Mouse (Mus musculus): Measurements from ENCODE around the gene Myod1. TPM values are rescaled to one million over a fixed set of nuclear protein-coding genes. Genes with fewer than 3 reads are reported as not detected.

Gene Myod1
- total RNA-seq, 2 experiments from 2014 or later = not detected

DNA sequence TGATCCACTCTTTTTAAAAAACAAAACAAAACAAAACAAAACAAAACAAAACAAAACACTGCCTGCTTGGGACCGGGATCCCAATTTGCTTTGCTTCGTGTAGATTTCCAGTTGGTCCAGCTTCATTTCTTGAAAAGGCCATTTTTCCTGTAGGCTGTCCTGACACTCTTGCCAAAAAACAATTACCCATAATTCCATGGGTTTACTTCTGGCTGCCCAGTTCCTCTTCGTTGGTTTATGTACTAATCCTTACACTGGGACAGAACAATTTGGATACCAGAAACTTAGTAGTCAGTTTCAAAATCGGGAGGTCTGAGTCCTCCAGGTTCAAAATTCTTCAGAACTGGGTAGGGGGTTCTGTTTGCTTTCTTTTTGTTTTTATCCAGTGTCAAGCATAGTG is 14.0 kb downstream of the Myod1 start:
- 0 out of 2 replicates have a peak, but pooled peaks have one; percentile 28 for ATAC-seq (replicated peaks; ENCODE audit: poor library complexity, severe bottlenecking)

DNA sequence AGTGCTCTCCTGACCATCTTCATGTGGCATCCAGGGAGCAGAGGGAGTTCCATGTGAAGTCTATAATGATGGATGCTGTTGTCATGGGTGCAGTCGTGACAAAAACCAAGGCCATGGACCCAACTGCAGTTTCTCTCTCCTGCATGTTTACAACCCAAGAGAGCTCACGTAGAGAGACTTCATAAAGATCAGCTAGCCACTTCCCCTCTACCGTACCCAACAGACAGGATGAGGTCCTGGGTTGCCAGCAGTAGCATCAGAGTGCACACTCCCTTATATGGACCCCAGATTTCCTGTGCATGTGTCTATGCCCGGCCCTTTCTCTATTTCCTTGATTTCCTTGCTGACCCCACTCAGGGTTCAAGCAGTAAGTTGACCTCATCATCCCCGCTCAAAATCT is 15.4 kb downstream of the Myod1 start:
- peak; percentile 35 for ATAC-seq (replicated peaks; ENCODE audit: poor library complexity, severe bottlenecking)

DNA sequence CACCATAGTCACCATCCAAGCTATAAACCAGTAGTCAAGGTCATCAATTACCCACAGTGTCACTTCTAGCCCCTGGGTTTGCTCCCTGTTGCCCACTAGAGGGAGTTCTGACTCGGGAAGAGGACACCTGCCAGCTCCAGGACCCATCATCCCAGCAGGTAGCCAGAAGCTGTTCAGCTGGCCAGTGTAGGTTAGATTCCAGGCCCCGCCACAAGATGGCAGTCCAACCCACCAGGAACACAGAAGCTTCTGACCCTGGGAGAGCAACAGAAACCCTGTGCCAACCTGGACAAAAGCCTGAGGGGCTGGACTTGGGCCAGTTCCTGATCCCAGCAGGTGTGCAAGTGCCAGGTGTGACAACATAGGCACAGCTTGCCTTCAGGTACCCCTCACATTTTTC is 16.8 kb downstream of the Myod1 start:
- peak; percentile 38 for ATAC-seq (replicated peaks; ENCODE audit: poor library complexity, severe bottlenecking)

DNA sequence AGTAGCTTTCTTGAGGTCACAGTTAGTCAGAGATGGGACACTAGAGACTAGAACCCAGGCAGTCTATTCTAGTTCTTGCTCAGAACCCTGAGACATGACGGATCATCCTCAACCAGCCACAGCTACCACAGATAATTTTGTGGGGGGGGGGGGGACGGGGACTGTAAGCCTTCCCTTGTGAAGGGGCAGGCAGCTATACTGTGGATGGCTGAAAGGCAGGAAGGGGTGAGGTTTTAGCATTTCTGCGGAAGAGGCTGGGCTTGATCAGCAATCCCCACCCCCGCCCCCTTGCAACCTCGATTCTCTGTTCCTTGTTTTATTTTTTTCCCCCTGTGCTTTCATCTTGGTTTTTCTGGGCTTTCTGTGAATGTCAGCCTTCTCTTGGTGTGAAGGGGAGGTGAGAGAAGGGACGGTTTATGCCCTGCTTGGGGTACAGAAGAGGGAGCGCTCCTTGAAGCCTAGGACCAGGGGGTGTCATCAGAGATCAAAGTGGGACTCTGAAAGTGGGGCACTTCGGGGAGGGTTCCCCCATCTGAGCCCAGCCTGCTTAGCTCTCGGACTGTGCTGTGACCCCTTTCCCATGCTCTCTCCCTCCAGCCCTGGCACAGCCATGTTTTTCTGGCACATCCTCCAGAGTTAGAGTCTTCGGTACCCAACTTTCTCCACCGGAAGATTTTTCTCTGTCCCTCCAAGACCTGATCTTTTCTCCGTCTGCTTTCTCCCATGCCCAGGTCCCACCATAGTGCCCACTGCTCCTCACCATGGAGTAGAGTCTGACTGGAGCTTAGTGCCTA is 17.6 kb downstream of the Myod1 start:
- no peak for ATAC-seq (replicated peaks; ENCODE audit: poor library complexity, severe bottlenecking)

DNA sequence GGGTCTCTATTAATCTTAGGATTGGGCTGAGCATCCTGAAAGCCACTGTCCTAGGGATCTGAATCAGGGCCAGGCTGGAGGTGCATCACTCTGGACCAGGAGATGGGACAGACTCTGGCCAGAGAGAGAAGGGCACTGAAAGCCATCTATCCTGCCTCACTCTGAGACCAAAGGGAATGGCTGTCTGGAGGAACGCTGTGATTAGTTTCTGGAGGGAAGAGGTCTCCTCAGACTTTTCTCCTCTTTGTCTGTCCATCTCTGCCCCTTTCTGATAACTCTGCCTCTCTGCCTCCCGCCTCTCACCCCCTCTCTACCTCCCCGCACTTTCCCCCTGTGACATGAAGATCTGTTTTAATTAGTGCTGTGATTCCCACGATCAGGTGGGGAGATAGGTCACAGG is 18.7 kb downstream of the Myod1 start:
- no peak for ATAC-seq (replicated peaks; ENCODE audit: poor library complexity, severe bottlenecking)

DNA sequence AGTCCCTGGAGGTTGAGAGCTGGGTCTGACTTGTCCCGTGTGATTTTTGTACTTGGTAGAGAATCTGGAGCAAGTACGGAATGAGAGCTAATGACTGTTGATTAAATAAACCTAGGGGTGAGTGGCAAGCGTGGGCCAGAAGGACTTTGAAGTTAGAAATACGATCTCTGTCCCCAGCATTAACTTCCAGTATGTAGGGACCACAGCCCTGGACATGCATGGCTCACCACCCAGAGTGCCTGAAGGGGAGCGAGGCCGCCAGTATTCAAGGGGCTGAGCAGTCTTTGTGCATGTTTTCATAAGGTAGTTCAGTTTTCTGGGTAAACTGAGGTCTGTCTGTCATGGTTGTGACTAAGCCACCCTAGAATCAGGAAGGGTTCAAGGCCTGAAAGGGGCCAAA is 19.3 kb downstream of the Myod1 start:
- ATAC-seq (replicated peaks; ENCODE audit: poor library complexity, severe bottlenecking) = no peak

DNA sequence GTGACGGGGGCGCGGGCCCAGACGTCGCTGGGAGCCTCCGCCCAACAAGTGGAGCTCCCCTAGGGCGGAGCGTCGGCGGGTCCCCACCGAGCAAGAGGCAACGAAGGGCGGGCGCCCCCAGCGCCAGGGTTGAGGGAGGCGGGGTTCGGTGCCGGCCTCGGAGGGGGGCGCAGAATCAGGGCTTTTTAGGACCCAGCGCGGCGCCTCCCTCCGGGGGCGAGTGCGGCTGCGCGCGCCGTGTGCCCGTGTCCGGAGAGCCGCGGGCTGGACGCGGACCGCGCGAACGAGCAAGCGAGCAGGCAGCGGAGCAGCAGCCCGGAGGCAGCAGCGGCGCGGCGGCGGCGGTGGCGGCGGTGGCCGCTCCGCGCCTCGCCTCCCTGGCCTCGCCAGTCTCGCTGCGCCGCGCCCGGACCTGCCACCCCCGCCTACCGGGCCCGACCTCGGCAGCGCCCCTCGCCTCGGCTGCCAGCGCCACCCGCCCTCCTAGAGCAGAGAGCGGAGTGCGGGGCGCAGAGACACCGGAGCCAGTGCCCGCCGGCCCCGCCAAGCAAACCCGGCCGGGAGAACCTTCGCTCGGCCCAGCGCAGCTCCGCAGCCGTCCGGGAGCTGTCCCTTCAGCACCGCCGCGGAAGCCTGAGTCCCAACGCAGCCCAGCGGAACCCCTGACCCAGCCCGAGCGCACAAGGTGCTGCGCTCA is 20.1 kb downstream of the Myod1 start, which contains the start of gene Kcnc1:
Kcnc1 (plus strand) TSS at position 267 of the 697 bp plus-strand sequence.
- ATAC-seq (replicated peaks; ENCODE audit: poor library complexity, severe bottlenecking) = peak; percentile 73

DNA sequence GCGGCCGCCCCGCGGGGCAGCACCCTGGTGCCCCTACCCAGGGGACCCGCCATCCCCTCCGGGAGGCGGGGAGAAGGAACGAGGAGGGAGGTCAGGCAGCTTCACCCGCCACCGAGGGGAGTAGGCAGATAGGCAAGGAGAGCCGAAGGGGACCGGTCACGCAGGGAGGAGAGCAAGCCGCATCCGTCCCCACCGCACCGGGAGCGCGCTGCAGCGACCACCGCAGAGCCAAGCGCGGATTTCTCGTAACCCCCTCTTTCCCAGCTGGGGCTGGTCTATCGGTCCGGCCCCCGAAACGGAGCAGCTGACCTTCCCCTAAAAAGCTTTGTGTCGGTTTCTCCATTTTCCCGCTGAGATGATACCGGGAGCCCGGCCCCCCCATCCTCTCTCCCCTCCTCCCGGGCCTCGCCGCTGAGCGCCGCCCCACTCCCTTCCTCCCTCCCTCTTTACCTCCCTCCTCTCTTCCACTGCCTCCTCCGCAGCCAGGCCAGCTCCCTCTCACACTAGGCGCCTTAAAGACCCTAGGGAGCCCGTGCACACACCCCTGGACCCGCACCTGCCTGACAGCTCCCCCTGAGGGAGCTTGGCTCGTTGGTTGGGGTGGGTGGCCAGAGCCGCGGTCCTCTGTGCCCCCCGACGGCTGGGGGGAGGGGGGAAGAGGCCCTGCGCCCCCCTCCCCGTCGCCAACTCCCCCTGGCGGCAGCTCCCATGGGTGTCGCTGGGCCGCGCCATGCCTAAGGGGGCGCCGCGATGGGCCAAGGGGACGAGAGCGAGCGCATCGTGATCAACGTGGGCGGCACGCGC is 20.9 kb downstream of the Myod1 start:
- ATAC-seq (replicated peaks; ENCODE audit: poor library complexity, severe bottlenecking) = no peak

DNA sequence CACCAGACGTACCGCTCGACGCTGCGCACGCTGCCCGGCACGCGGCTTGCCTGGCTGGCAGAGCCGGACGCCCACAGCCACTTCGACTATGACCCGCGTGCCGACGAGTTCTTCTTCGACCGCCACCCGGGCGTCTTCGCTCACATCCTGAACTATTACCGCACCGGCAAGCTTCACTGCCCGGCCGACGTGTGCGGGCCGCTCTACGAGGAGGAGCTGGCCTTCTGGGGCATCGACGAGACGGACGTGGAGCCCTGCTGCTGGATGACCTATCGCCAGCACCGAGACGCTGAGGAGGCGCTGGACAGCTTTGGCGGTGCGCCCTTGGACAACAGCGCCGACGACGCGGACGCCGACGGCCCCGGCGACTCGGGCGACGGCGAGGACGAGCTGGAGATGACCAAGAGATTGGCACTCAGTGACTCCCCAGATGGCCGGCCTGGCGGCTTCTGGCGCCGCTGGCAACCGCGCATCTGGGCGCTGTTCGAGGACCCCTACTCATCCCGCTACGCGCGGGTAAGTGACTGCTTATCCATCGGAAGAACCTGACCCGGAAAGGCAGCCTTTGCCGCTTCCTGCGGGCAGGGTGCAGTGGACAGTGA is 21.6 kb downstream of the Myod1 start:
- no peak for ATAC-seq (replicated peaks; ENCODE audit: poor library complexity, severe bottlenecking)

DNA sequence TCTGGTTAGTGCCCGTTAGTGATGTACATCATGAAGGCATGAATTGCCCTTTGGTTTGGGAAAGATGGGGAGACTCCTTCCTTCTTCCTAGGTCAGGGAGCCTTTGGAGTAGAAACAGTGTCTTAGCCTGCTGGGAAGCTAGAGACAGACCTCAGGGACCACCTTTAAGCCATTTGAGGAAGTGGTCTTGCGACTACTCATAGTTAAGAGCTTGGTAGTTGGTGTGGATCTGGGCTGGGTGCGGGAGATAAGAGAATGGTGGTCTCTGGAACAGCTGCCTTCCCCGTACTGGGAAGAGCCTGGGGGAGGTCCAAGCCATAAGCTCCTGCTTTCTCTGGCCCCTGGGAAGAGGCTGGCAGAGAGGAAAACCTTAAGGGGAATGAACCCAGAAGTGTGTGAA is 22.3 kb downstream of the Myod1 start:
- no peak for ATAC-seq (replicated peaks; ENCODE audit: poor library complexity, severe bottlenecking)

DNA sequence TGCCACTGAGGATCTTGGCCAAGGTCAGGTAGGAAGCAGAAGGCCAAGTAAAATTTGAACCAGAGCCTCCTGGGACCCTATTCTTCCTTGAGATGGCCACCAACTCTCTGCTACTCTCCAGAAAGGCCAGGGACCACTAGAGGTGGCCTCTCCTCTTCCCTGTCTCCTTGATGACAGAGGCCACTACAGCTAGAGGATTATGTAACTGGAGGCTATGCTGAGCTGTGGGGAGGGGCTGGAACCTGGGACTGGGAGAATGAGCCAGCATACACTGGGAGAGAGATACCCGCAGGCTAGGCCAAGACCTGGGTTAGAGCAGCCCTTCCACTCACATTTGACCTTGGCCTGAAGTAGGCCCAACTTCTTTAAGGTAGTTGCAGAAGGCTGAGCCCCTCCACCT is 23.4 kb downstream of the Myod1 start:
- no peak for ATAC-seq (replicated peaks; ENCODE audit: poor library complexity, severe bottlenecking)

DNA sequence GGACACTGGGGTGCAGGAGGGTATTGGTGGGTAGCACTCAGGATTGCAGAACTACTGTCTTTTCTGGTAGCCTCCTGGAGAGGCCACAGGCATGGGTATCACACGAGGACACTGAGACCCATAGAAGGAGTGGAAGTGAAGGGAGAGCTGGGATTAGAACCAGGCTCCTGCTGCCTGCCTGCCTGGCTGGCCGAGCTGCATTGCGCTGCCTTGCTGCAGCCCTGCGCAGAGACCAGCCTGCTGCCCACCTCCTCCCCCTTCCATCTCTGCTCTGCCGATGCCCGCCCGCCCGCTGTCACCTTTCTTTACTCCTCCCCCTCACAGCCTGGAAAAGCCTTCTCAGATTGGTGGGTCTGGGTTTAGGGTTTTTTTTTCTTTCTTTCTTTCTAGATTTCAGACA is 24.1 kb downstream of the Myod1 start:
- no peak for ATAC-seq (replicated peaks; ENCODE audit: poor library complexity, severe bottlenecking)

DNA sequence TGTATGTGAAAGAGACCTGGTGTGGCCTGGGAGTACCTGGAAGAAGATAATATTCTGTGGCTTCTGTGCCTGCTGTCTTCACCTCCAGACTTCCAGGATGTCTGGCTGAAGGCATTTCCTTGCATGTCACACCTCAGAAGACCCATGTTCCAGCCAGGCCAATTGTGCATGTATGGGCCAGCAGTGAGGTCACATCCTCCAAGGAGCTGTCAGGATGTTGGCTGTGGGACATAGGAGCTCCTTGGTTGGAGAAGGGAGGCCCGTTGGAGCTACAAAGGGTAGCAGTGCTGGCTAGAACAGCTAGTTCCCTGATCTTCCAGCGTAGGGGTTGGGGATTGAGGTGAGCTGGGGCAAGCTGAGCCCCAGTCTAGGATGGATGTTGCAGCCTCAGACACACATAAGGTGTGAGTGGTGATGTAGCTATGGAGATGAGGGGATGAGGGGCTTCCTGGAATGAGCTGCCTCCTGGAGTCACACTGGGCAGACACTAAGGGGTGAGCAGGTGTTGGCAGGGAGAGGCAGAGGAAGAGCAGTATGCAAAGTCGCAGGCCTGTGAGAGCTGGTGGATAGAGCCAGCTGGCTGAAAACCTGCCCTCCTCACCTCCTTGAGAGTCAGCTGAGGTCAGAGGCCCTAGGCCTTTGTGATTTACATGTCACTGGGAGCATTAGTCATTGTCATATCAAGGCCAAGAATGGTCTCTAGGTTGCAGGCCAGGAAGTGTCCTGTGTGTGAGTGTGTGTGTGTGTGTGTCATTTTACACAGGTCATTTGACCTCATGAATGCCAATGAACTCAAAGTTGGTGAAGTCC is 25.3 kb downstream of the Myod1 start:
- ATAC-seq (replicated peaks; ENCODE audit: poor library complexity, severe bottlenecking) = no peak

DNA sequence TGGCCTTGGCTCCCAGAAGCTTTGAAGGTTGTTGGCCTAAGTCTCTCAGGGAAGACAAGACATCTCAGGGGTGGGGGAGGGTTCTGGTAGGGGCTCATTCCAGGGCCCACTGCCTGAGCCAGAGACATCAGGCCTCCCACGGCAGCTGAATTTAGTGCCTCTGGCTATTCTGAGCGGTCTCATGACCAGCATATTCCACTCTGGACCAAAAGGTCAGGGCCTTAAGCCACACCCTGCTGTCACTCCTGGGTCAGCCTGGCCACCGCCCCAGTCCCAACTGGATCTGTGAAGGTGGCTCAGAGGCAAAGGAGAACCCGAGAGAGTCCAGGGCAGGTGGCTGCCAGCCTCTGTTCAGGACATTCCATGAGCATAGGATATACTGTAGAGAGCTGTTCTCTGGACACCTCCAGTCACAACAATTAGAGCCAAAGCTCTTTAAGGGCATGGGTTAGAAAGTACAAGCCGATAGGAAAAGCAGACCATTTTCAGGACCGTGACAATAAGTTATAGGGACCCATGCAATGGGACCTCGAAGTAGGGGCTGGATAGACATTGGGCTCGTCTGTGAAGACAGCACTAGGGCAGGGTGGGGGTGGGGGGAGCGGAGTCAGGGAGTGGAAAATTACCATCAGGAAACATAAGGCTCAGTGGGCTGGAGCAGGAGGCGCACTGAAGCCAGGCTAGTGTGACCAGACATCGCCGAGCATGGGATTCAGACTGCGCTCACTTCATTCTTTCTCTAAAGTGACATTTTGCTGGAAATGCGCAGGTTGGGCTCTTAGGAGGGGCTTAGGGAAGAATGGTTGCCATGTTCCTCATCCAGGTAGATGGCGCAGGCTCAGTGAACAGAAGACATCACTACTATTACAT is 27.6 kb downstream of the Myod1 start:
- ATAC-seq (replicated peaks; ENCODE audit: poor library complexity, severe bottlenecking) = no peak

DNA sequence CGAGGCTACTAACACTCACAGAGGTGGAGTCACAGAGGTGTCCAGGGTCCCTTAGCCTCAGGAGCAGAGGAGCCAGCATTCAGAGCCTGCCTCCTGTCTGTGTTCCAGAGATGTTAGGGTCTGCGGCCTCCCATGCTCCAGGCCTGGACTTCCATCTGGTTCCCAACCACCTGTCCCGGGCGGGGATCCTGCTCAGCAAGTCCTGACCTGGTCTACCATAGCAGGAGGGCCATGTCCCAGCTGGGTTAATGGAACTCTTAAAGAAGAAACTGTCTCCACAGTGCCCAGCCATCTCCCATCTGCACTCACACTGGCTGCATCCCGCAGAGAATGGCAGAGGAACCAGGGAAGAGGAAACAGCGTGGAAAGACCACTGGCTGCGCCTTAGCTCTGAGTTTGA is 28.5 kb downstream of the Myod1 start:
- no peak for ATAC-seq (replicated peaks; ENCODE audit: poor library complexity, severe bottlenecking)

DNA sequence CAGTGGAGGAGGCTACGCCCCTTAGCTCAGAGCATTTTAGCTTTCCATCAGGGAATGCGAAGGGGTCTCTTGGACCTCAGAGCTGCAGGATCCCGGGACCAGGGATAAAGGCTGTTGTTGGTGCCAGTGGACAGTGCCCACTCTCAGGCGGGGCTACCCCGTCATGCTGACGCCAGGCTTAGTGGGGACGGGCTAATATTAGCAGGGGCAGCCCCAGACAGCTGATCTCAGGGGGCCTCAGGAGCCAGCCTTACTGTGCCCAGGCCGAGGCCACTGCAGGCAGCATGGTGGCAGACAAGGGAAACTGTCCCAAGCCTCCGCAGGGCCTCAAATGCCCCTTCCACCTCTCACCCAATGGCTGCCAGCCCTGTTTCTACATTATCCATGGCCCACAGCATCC is 32.3 kb downstream of the Myod1 start:
- no peak for ATAC-seq (replicated peaks; ENCODE audit: poor library complexity, severe bottlenecking)

DNA sequence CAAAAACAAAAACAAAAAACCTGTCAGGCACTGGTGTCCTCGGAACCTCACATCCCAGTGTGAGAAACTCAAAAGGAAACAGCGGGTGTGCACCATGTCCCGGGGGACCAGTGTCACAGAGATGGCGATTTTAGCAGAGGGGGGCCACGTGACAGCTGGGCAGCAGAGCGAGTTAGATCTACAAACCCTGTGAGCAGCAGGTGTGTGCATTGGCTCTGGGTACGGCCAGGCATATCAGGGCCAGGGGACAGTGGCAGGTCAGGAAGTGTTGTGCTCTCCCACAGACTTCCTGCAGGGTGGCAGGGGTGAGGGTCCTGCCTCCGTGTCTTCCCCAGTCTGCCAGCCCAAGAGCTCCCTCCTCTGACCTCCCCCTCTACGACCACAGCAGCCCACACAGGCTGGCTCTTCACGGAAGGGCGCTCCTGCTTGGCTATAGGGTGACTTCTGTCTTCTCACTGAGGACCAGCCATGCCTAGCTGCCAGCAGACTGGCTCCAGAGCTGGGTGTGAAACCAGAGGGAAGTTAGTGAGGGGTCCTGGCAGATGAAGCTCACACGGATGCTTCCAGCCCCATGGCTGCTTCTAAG is 33.0 kb downstream of the Myod1 start:
- no peak for ATAC-seq (replicated peaks; ENCODE audit: poor library complexity, severe bottlenecking)

DNA sequence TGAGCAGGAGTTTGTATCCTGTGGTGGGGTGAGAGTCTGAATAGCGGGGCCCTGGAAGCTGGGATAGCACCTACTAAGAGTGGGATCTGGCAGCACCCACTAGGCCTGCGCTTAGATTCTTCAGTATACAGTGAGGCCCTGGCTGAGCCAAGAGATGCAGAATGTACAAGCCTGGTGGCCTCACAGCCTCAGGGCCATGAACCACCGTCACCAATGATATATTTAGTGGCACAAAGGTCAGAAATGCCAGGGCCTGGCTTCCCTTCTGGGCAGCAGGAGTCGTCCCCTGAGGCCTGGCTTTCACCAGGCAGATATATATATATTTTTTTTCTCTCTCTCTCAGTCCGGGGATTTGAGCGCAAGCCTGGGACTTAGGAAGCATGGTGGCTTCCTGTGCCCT is 34.5 kb downstream of the Myod1 start:
- ATAC-seq (replicated peaks; ENCODE audit: poor library complexity, severe bottlenecking) = no peak

DNA sequence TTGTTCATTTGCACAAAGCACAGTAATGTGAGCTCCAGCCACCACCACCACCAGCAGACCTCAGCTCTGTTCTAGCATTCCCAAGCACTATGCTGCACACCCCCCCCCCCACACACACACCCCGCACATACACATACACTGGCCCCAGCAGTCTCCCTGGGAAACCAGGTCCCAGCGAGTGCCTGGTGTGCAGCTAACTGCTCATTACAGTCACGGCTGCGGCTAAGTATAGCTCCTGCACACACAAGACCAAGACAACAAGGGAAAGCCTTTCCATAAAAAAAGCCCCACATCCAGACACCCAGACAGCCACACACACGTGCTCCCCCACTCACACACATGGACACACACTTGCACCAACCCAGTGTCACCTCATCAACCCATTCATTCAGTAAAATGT is 36.5 kb downstream of the Myod1 start:
- no peak for ATAC-seq (replicated peaks; ENCODE audit: poor library complexity, severe bottlenecking)
